Mouse (Mus musculus) limb, embryonic 14.5 days (tissue): ENCODE results near the gene Tekt2. TPM values are rescaled to one million over a fixed set of nuclear protein-coding genes. Genes with fewer than 3 reads are reported as not detected.
A peak's percentile ranks its signal among the peaks of the same experiment; 100 is the strongest.

Experiments used
- ATAC-seq: fragments of 200-750 bp; cut with Nextera tagmentation; 2 replicates; pipeline ENCODE4 v1.8.0; 2017; ENCODE audit warnings: low read depth, moderate number of reproducible peaks, moderate TSS enrichment; ENCODE audit not compliant: low FRiP score
- DNase-seq: peaks from one replicate; pipeline ENCODE4 v3.0.0-alpha.2; 2015; ENCODE audit warnings: low spot score
- H3K27ac ChIP-seq: fragments of 300-500 bp; sonication (generic); replicated peaks from 2 replicates; pipeline ENCODE4 v1.5.1; 2014; ENCODE audit warnings: low read depth, mild to moderate bottlenecking, low read length, moderate library complexity, mixed read lengths
- H3K27me3 ChIP-seq: fragments of 300-500 bp; sonication (generic); 2 replicates; pipeline ENCODE4 v1.6.1; 2014; ENCODE audit warnings: low read length, mixed read lengths; ENCODE audit not compliant: control insufficient read depth, insufficient read depth
- H3K36me3 ChIP-seq: fragments of 300-500 bp; sonication (generic); 2 replicates; pipeline ENCODE4 v1.6.1; 2014; ENCODE audit warnings: mild to moderate bottlenecking, low read length, moderate library complexity, mixed read lengths; ENCODE audit not compliant: control insufficient read depth, insufficient read depth
- H3K4me1 ChIP-seq: fragments of 300-500 bp; sonication (generic); 2 replicates; pipeline ENCODE4 v1.6.1; 2014; ENCODE audit warnings: antibody characterized with exemption, low read length, mixed read lengths; ENCODE audit not compliant: control insufficient read depth, insufficient read depth
- H3K4me2 ChIP-seq: fragments of 300-500 bp; sonication (generic); replicated peaks from 2 replicates; pipeline ENCODE4 v1.6.1; 2014; ENCODE audit warnings: low read depth, mild to moderate bottlenecking, low read length, moderate library complexity; ENCODE audit not compliant: severe bottlenecking
- H3K4me3 ChIP-seq: fragments of 300-500 bp; sonication (generic); replicated peaks from 2 replicates; pipeline ENCODE4 v1.5.1; 2014; ENCODE audit warnings: low read length
- H3K9ac ChIP-seq: fragments of 300-500 bp; sonication (generic); 2 replicates; pipeline ENCODE4 v1.6.1; 2014; ENCODE audit warnings: mild to moderate bottlenecking, low read depth, low read length, moderate library complexity; ENCODE audit not compliant: severe bottlenecking
- H3K9me3 ChIP-seq: fragments of 300-500 bp; sonication (generic); 2 replicates; pipeline ENCODE4 v1.6.1; 2016; ENCODE audit warnings: low read length; ENCODE audit not compliant: control insufficient read depth
- POLR2A ChIP-seq: fragments of 200-500 bp; IDR thresholded peaks from 2 replicates; pipeline ENCODE4 v1.8.0; 2012; ENCODE audit warnings: inconsistent platforms, mild to moderate bottlenecking, moderate library complexity, borderline replicate concordance; ENCODE audit not compliant: insufficient read depth, insufficient read length; ENCODE audit errors: extremely low read depth
- WGBS: fragments of 180-500 bp; shearing (Covaris S2); extraction: QIAGEN DNeasy Blood & Tissue Kit; methylation state at CpG from one replicate; pipeline ENCODE4 v1.1.7; 2014; 5-methylcytosine and 5-hydroxymethylcytosine counted together
- polyA plus RNA-seq, 2 experiments: library from polyadenylated mRNA; depleted of rRNA in 1 of 2; stranded (reverse) in 1 of 2; unstranded in 1 of 2; fragments of >200 nt; fragmentation: Nextera tagmentation in 1 of 2; extraction: Ambion mirVana in 1 of 2; gene quantifications; 2 replicates each; pipeline versions ENCODE4 v1.2.1 to v1.2.3; 2012 to 2014

Tekt2 gene
- polyA plus RNA-seq, 2 experiments: 14.4 to 48.9 TPM

GRCm38 (mm10) chr4:126283582-126283981, 41.9 kb downstream of the Tekt2 start:
- DNase-seq (no peak), ATAC-seq (no peak)
- Histone ChIP-seq H3K9me3 (no peaks in the 10 kb centered on the region), H3K4me1 (peaks cover 36% of the 10 kb centered on the region), H3K27ac (no peak overlapping the region), H3K4me3 (no peak overlapping the region), H3K36me3 (no peaks in the 10 kb centered on the region), H3K9ac (no peak overlapping the region), H3K27me3 (peaks cover 17% of the 10 kb centered on the region), H3K4me2 (no peak overlapping the region)
- WGBS: 87% methylated on average over 8 of the region's 8 CpGs
- no peak for TF ChIP-seq POLR2A

DNA sequence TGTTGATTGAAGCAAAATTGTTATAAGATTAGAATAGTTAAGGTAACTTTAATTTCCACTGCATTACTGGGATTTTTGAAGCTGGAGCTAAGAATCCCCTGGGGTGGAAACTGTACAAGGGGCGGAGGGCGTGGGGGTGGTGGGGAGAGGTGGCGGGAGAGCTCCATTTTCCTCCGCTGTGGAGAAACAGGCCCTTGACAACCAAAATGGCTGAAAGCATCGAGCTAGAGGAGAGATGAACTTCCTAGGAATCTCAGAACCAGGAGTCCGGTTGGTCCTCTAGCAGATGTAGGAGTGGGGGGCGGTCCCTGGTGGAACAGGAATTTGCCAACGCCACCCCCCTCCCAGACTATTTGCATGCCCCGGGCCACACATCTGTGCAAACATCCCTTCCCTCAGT, 43.8 kb downstream of the Tekt2 start:
- Histone ChIP-seq H3K9ac (no peak overlapping the region), H3K4me3 (no peak overlapping the region), H3K4me2 (no peak overlapping the region), H3K4me1 (peaks cover 35% of the 10 kb centered on the region), H3K9me3 (no peaks in the 10 kb centered on the region), H3K36me3 (no peaks in the 10 kb centered on the region), H3K27me3 (peaks cover 7% of the 10 kb centered on the region), H3K27ac (peak overlapping the region; percentile 58)
- 51% methylated on average over 9 of the region's 9 CpGs for WGBS
- no peak for ATAC-seq
- DNase-seq: no peak
- no peak for TF ChIP-seq POLR2A

DNA sequence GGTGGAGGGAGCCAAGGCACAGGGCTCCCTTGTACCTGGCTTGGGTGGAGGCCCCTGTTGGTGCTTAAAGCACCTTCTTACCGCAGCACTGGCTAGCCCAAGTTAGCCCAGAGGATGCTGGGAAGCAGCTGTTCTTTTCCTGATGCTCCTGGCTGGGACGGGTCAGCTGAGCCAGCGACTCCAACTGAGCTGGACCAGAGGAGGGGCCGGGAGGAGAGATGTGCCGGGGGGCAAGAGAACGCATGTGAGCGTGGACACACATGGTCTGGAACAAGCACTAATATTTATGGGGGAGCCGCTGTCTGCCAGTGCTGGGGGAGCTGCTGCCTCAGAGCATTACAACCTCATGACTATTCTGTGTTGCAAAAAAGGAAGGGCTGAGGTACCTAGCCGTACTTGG, 46.5 kb downstream of the Tekt2 start:
- peak overlapping the region; percentile 25; the same call in 1 of the 2 replicates for H3K9ac ChIP-seq
- 20% methylated on average over 9 of the region's 9 CpGs for WGBS
- peak overlapping the region; percentile 91 for H3K27ac ChIP-seq
- H3K4me2 ChIP-seq: peak overlapping the region; percentile 40
- DNase-seq (no peak), ATAC-seq (no peak)
- H3K4me1 ChIP-seq: peaks cover 35% of the 10 kb centered on the region
- TF ChIP-seq POLR2A: no peak
- H3K36me3 ChIP-seq: peaks cover 17% of the 10 kb centered on the region
- no peak overlapping the region for H3K4me3 ChIP-seq
- no peaks in the 10 kb centered on the region for H3K9me3 ChIP-seq
- no peaks in the 10 kb centered on the region for H3K27me3 ChIP-seq

GRCm38 (mm10) chr4:126278565-126278915, 46.9 kb downstream of the Tekt2 start:
- H3K4me2 ChIP-seq: peak overlapping the region; percentile 40

DNA sequence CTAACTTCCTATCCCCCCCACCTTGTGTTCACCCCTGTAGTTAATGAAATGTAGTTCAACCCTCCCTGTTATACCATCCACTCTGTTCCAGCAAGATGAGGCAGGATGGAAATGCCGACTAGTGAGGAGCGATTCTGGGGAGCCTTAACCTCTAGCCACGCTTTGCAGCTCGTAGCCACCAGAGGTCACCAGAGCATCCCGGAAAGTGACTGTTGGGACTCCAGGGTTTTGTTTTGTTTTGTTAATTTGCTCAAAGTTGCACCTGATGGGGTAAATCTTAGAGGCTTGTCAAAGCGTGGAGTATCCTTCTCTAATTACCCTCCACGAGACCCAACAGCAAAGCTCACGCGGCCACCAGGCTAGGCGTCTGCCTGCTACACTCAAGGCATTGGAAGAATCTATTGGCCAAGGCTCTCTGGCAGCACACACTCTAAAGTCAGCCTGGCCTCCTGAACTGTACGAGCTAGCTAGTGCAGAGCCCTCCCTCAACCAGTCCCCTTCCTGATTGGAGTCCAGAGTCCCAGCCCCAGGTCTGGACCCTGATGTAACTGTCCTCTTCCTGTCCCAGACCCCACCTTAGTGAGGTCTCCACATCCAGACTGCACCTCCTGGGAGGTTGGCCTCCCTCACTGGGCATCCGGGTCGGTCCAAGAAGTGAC, 47.5 kb downstream of the Tekt2 start:
- Histone ChIP-seq H3K9me3 (no peaks in the 10 kb centered on the region), H3K4me2 (peak overlapping the region; percentile 40), H3K4me3 (no peak overlapping the region), H3K36me3 (peaks cover 26% of the 10 kb centered on the region), H3K9ac (peak overlapping the region; percentile 25; the same call in 1 of the 2 replicates), H3K4me1 (peaks cover 35% of the 10 kb centered on the region), H3K27ac (peak overlapping the region; percentile 91), H3K27me3 (no peaks in the 10 kb centered on the region)
- ATAC-seq (peak; percentile 61), DNase-seq (peak; percentile 73)
- TF ChIP-seq POLR2A: no peak
- WGBS: 4% methylated on average over 13 of the region's 13 CpGs

More at GRCm38 (mm10) chr4:126278565-126278915, 46.9 kb downstream of the Tekt2 start:
- Histone ChIP-seq H3K27ac (peak overlapping the region; percentile 91), H3K9ac (peak overlapping the region; percentile 25; the same call in 1 of the 2 replicates), H3K4me1 (peaks cover 35% of the 10 kb centered on the region), H3K9me3 (no peaks in the 10 kb centered on the region), H3K27me3 (no peaks in the 10 kb centered on the region), H3K36me3 (peaks cover 21% of the 10 kb centered on the region), H3K4me3 (no peak overlapping the region)
- DNase-seq (peak; percentile 77), ATAC-seq (peak; percentile 86)
- WGBS: 13% methylated on average over 9 of the region's 9 CpGs
- TF ChIP-seq POLR2A: no peak
